Mouse (Mus musculus) heart, postnatal 0 days (tissue): ENCODE measurements at regions not wholly inside any gene's neighbourhood (a gene's known extent, or its start where the extent isn't known, plus 50 kb on each side); places are given as distances from the start of the nearest gene placed in this dataset.

ENCODE experiments used
- ATAC-seq: fragments of 200-750 bp; cut with Nextera tagmentation; 2 replicates; pipeline ENCODE4 v1.8.0; 2017; ENCODE audit warnings: low read depth, moderate number of reproducible peaks, moderate library complexity; ENCODE audit not compliant: insufficient read depth
- DNase-seq: peaks from one replicate; pipeline ENCODE4 v3.0.0-alpha.2; 2016; ENCODE audit warnings: low spot score
- H3K27ac ChIP-seq: fragments of 300-500 bp; sonication (generic); 2 replicates; pipeline ENCODE4 v1.5.1; 2014; ENCODE audit warnings: low read depth, mild to moderate bottlenecking
- H3K27me3 ChIP-seq: fragments of 300-500 bp; sonication (generic); 2 replicates; pipeline ENCODE4 v1.6.1; 2014; ENCODE audit warnings: low read length, mixed read lengths; ENCODE audit not compliant: control insufficient read depth, insufficient read depth
- H3K36me3 ChIP-seq: fragments of 300-500 bp; sonication (generic); replicated peaks from 2 replicates; pipeline ENCODE4 v1.6.1; 2014; ENCODE audit warnings: low read length, mixed read lengths; ENCODE audit not compliant: control insufficient read depth, insufficient read depth
- H3K4me1 ChIP-seq: fragments of 300-500 bp; sonication (generic); 2 replicates; pipeline ENCODE4 v1.6.1; 2014; ENCODE audit warnings: antibody characterized with exemption; ENCODE audit not compliant: control insufficient read depth, insufficient read depth
- H3K4me2 ChIP-seq: fragments of 300-500 bp; sonication (generic); 2 replicates; pipeline ENCODE4 v1.6.1; 2014; ENCODE audit warnings: low read depth, mild to moderate bottlenecking, low read length, moderate library complexity
- H3K4me3 ChIP-seq: fragments of 300-500 bp; sonication (generic); 2 replicates; pipeline ENCODE4 v1.5.1; 2014; ENCODE audit warnings: low read depth, low read length
- H3K9ac ChIP-seq: fragments of 300-500 bp; sonication (generic); replicated peaks from 2 replicates; pipeline ENCODE4 v1.6.1; 2014; ENCODE audit warnings: low read depth, low read length, mixed read lengths
- H3K9me3 ChIP-seq: fragments of 300-500 bp; sonication (generic); replicated peaks from 2 replicates; pipeline ENCODE4 v1.6.1; 2016; ENCODE audit warnings: low read length; ENCODE audit not compliant: control insufficient read depth
- CTCF ChIP-seq: IDR thresholded peaks from 2 replicates; pipeline ENCODE4 v1.5.1; 2016; ENCODE audit warnings: antibody characterized with exemption, control low read depth, low read depth
- EP300 ChIP-seq: IDR thresholded peaks from 2 replicates; pipeline ENCODE4 v1.6.1; 2016; ENCODE audit warnings: antibody characterized with exemption, low read depth
- WGBS: fragments of 180-500 bp; shearing (Covaris S2); extraction: QIAGEN DNeasy Blood & Tissue Kit; methylation state at CpG from one replicate; pipeline ENCODE4 v1.1.7; 2014; 5-methylcytosine and 5-hydroxymethylcytosine counted together

DNA sequence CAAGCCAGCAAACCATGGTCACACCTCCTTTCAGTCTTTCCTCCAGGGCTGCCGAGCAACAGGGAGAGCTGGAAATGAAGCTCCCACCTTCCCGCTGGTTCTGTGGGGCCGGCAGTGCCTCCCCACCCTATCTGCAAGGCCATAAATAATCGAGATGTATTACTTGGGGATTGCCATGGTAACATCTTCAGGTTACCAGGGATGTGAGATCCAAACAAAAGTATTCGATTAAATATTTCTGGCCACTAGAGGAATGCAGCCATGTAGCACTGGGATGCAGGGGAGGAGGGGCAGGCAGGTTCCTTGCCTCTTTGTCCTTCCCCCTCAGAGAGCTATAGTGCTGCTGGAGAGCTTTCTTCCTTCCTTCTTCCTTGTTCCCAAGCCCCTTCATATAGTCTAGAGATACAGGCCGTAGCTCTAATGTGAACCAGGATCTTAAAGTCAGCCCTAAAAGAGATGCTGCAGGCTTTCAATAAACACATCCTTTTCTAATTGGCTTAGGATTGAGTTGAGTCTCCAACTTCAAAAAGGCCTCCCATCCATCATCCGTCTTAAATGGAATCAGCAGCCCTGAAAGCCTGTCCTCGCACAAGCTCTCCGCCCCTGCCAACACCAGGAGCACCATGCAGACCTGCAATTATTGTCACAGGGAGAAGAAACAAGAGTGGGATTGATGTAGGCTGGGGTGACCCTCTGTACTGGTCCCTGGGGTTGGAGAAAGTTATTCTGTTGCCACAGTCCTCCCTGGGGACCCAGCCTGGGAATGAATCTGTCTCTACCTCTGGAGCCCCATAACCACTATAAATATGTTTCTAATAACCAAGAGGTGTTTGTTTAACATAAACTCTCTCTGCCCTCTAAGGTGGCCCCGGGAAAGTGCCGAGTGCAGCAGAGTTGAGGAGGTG lies 290.6 kb upstream of the 4931429L15Rik start:
- Histone ChIP-seq H3K9ac (no peak overlapping the region), H3K27me3 (no peaks in the 10 kb centered on the region), H3K4me2 (no peak overlapping the region), H3K4me1 (no peaks in the 10 kb centered on the region), H3K27ac (no peak overlapping the region), H3K36me3 (no peaks in the 10 kb centered on the region), H3K9me3 (no peaks in the 10 kb centered on the region), H3K4me3 (no peak overlapping the region)
- 51% methylated on average over 11 of the region's 11 CpGs for WGBS
- no peak for DNase-seq
- TF ChIP-seq EP300 (no peak), CTCF (no peak)
- no peak for ATAC-seq

DNA sequence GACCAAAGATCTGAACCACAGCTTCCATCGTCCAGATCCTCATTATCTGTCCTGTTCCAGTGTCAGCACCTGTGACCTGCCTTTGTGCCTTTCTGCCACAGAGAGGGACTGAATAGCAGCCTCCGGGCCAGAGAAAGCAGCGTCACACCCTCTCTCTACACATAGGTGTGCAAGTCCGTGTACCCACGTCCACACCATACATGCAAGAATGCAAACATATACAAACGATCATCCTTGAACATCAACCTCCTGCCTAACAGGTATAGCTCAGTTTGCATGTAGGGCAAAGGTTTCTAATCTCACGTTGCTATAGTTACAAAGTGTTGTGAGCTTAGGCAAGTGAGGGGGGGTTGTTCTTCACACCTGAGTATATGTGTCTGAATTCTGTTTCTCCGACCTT lies 288.9 kb upstream of the 4931429L15Rik start:
- ATAC-seq (no peak), DNase-seq (no peak)
- TF ChIP-seq CTCF (no peak), EP300 (no peak)
- peaks cover 6% of the 10 kb centered on the region; the same call in 1 of the 2 replicates for H3K27me3 ChIP-seq
- no peak overlapping the region for H3K9ac ChIP-seq
- H3K36me3 ChIP-seq = no peaks in the 10 kb centered on the region
- no peak overlapping the region for H3K27ac ChIP-seq
- H3K9me3 ChIP-seq = no peaks in the 10 kb centered on the region
- no peak overlapping the region for H3K4me2 ChIP-seq
- no peak overlapping the region for H3K4me3 ChIP-seq
- no peaks in the 10 kb centered on the region for H3K4me1 ChIP-seq
- WGBS = 74% methylated on average over 8 of the region's 8 CpGs

DNA sequence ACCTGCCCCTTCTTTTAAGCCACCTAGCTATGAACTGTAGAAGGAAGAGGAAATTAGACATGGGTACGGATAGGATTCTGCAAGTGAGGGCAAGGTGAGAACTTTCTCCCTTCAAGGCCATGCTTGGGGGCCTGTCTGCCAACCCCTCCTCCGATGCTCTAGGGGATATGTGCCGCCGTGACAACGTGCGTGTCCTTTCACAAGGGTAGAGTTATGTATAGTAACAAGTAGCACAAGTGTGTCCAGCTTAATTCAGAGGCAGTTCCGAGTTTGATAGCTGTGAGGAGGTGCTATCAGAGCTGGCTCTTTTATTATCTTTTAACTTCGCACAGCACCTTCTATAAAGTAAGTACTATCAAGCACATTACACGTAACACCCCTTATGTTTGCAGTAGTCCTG lies 281.0 kb upstream of the 4931429L15Rik start:
- ATAC-seq (no peak), DNase-seq (no peak)
- no peak overlapping the region for H3K9ac ChIP-seq
- peaks cover 8% of the 10 kb centered on the region; the same call in 1 of the 2 replicates for H3K4me1 ChIP-seq
- H3K27ac ChIP-seq = no peak overlapping the region
- TF ChIP-seq EP300 (no peak), CTCF (no peak)
- H3K36me3 ChIP-seq = no peaks in the 10 kb centered on the region
- H3K27me3 ChIP-seq = peaks cover 19% of the 10 kb centered on the region
- H3K4me3 ChIP-seq = no peak overlapping the region
- H3K9me3 ChIP-seq = no peaks in the 10 kb centered on the region
- WGBS = 38% methylated on average over 9 of the region's 9 CpGs
- no peak overlapping the region for H3K4me2 ChIP-seq

DNA sequence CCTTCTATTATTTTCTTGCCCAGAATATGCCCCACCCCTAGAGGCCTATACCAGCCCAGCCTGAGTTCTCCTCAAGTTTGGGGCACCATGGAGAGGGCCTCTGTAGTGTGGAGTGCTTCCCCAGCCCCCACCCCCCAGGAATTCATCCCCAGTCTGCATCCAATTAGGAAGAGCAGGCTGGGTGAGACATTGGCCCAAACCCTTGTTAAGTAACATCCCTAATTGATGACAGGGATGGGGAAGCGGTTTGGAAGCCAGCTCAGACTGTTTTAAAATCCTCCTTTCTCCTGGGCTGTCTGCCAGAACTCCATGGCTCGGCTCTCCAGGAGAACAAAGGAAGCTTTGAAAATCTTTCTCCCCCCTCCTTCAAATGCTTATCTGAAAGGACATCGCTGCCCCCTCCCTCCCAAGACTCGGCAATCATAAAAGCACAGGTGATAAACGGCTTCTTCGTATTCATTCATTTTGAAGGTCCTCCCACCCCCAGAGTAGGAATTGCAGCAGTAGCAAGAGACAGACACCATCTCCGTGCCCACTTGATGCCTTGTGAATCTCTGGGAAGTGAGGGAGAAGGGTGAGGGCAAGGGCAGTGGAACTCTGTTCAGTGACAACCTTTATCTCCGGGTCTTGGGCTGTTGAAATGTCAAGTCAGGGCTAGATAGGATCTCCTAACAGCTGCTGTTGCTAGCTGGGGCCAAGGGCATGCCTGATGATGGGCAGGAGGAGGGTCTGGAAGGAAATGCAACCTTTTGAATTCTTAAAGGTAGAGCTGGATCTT lies 280.3 kb upstream of the 4931429L15Rik start:
- peaks cover 19% of the 10 kb centered on the region for H3K27me3 ChIP-seq
- no peak overlapping the region for H3K4me2 ChIP-seq
- H3K4me1 ChIP-seq = peaks cover 8% of the 10 kb centered on the region; the same call in 1 of the 2 replicates
- H3K9ac ChIP-seq = no peak overlapping the region
- no peak overlapping the region for H3K4me3 ChIP-seq
- H3K9me3 ChIP-seq = no peaks in the 10 kb centered on the region
- no peak overlapping the region for H3K27ac ChIP-seq
- ATAC-seq (no peak), DNase-seq (no peak)
- H3K36me3 ChIP-seq = no peaks in the 10 kb centered on the region
- WGBS = 14% methylated on average over 8 of the region's 8 CpGs
- no peak for TF ChIP-seq EP300
- no peak for TF ChIP-seq CTCF

DNA sequence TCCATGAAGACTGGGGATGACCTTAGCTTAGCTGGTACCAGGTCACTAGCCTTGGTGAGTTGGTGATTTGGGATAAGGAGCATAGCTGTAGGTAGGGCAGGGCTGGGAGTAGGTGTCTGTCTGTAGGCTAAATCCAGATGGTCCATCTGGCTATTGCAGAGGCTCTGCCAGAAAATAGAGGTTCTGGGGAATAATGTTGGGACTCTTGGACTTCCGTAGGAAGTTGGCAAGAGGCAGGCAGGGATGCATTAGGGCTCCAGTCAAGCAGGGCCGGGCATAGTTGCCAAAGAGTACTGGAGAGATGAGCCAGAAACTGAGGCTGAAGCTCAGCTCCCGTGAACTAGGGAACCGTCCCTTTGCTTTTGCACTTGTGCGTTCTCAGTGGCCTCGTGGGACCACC lies 278.7 kb upstream of the 4931429L15Rik start:
- Histone ChIP-seq H3K9ac (no peak overlapping the region), H3K27ac (no peak overlapping the region), H3K4me3 (no peak overlapping the region), H3K9me3 (no peaks in the 10 kb centered on the region; the same call in 1 of the 2 replicates), H3K36me3 (no peaks in the 10 kb centered on the region), H3K4me2 (no peak overlapping the region), H3K4me1 (peaks cover 8% of the 10 kb centered on the region; the same call in 1 of the 2 replicates), H3K27me3 (peaks cover 13% of the 10 kb centered on the region)
- TF ChIP-seq EP300 (no peak), CTCF (no peak)
- WGBS = 92% methylated on average over 6 of the region's 6 CpGs
- DNase-seq = no peak
- no peak for ATAC-seq
